Mouse (Mus musculus) liver, postnatal 0 days (tissue): ENCODE measurements around the gene Inhbb.

Source experiments
- CTCF ChIP-seq: sonication (generic); IDR thresholded peaks from 2 replicates; pipeline ENCODE4 v1.5.1; 2016; ENCODE audit warnings: antibody characterized with exemption, low read depth
- EP300 ChIP-seq: IDR thresholded peaks from 2 replicates; pipeline ENCODE4 v1.6.1; 2016; ENCODE audit warnings: antibody characterized with exemption, low read depth, mild to moderate bottlenecking

- TF ChIP-seq EP300 (no peak), CTCF (no peak)
Observed at GRCm38 (mm10) chr1:119437401-119437800, 15.4 kb upstream of the Inhbb start.
